Mouse (Mus musculus) colon, adult 2 months (tissue): ENCODE data around the gene Eps15. TPM values are rescaled to one million over a fixed set of nuclear protein-coding genes. Genes with fewer than 3 reads are reported as not detected.

Source experiments
- polyA plus RNA-seq: library from polyadenylated mRNA; depleted of rRNA; stranded (reverse); fragments of >200 nt; gene quantifications from 2 replicates; pipeline ENCODE4 v1.2.3, GENCODE M21; 2012; rRNA removed

Eps15 gene
- polyA plus RNA-seq, result 2.8 and 3.9 TPM in 2 replicates

DNA sequence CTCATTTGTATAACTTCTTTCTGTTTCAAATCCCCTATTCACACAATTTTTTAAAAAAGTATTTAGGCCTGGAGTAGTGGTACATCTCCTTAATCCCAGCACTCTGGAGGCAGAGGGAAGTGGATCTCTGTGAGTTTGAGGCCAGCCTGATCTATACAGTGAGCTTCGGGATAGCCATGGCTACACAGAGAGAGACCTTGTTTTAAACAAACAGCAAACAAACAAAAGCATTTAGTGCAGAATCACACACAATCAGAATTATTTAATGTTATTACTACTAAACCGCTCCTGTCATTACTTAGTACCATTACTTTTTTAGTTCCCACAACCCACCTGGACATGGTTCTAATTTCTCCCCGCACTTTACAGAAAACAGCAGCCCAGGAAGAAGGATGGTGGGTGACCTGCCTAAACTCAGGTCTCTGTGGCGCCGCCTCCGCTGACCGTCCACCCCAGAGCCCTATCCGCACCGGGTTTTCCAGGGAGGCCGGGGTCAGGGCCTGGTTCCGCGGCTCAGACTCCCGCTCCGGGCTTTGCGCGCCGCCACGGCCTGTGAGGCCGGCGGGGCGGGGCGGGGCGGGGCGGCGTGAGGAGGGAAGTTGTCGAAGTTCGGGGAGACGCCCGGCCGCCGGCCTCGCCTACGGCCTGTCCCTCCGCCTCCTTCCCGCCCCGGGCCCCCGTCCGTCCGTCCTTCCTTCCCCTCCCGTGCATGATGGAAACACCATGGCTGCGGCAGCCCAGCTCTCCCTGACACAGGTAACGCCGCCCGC is at the start of gene Eps15:
Eps15 (plus strand) TSS at position 580 of the 770 bp plus-strand sequence.

DNA sequence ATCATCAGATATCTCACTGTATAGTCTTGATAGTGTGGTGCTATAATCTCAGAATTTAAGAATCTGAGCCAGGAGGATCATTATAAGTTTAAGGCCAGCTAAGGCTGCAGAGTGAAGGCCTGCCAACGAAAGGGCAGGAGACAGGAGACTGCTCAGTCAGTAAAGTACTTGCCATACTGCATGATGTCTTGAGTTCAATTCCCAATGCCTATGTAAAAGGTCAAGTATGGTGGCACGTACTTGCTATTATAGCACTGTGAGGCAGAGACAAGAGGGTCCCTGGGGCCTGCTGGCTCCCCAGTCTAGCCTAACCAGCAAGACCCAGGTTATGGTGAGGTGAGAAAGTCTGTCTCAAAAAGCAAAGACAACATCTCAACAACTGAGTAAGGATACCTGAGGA is 45.9 kb upstream of the Eps15 start, which contains the start of gene Calr4:
Calr4 (plus strand) TSS at position 301 of the 400 bp plus-strand sequence.

GRCm38 (mm10) chr4:109406486-109407175 is 126.6 kb downstream of the Eps15 start, which contains the start of gene Ttc39a:
Gene Ttc39a, plus strand, starts transcription at chr4:109406623.

Other genes starting within 250 kb of the Eps15 start
- 34.5 and 40.9 TPM in 2 replicates for gene Osbpl9, start 78.0 kb upstream of the Eps15 start, polyA plus RNA-seq
- not detected in 2 replicates for gene Calr4, start 45.8 kb upstream of the Eps15 start, polyA plus RNA-seq
- gene Ttc39a, start 126.4 kb downstream of the Eps15 start, polyA plus RNA-seq, result 117 and 133 TPM in 2 replicates
- 62.0 and 72.8 TPM in 2 replicates for gene Rnf11, start 204.5 kb downstream of the Eps15 start, polyA plus RNA-seq